Mouse (Mus musculus) liver, embryonic 16.5 days (tissue): ENCODE results near the gene Eif3f. TPM values are rescaled to one million over a fixed set of nuclear protein-coding genes. Genes with fewer than 3 reads are reported as not detected.
A peak's percentile ranks its signal among the peaks of the same experiment; 100 is the strongest.

Source experiments
- ATAC-seq: fragments of 200-750 bp; cut with Nextera tagmentation; 2 replicates; pipeline ENCODE4 v1.8.0; 2017; ENCODE audit warnings: low read depth, mild to moderate bottlenecking, moderate number of reproducible peaks, moderate library complexity
- H3K27ac ChIP-seq: fragments of 300-500 bp; sonication (generic); 2 replicates; pipeline ENCODE4 v1.5.1; 2014; ENCODE audit warnings: mild to moderate bottlenecking, low read length
- H3K27me3 ChIP-seq: fragments of 300-500 bp; sonication (generic); 2 replicates; pipeline ENCODE4 v1.6.1; 2014; ENCODE audit warnings: low read depth, low read length, mixed read lengths; ENCODE audit not compliant: control insufficient read depth, insufficient read depth
- H3K36me3 ChIP-seq: fragments of 300-500 bp; sonication (generic); 2 replicates; pipeline ENCODE4 v1.6.1; 2014; ENCODE audit warnings: mild to moderate bottlenecking; ENCODE audit not compliant: control insufficient read depth, insufficient read depth
- H3K4me1 ChIP-seq: fragments of 300-500 bp; sonication (generic); 2 replicates; pipeline ENCODE4 v1.6.1; 2014; ENCODE audit warnings: low read depth, low read length, mixed read lengths; ENCODE audit not compliant: control insufficient read depth
- H3K4me2 ChIP-seq: fragments of 300-500 bp; sonication (generic); 2 replicates; pipeline ENCODE4 v1.6.1; 2014; ENCODE audit warnings: low read depth, low read length, mixed read lengths
- H3K4me3 ChIP-seq: fragments of 300-500 bp; sonication (generic); 2 replicates; pipeline ENCODE4 v1.5.1; 2014; ENCODE audit warnings: low read depth, mild to moderate bottlenecking, low read length
- H3K9ac ChIP-seq: fragments of 300-500 bp; sonication (generic); 2 replicates; pipeline ENCODE4 v1.6.1; 2014; ENCODE audit warnings: low read depth, low read length
- H3K9me3 ChIP-seq: fragments of 300-500 bp; sonication (generic); replicated peaks from 2 replicates; pipeline ENCODE4 v1.6.1; 2016; ENCODE audit warnings: low read length; ENCODE audit not compliant: control insufficient read depth
- WGBS: fragments of 180-500 bp; shearing (Covaris S2); extraction: QIAGEN DNeasy Blood & Tissue Kit; methylation state at CpG from one replicate; pipeline ENCODE4 v1.1.7; 2014; ENCODE audit not compliant: insufficient replicate concordance; 5-methylcytosine and 5-hydroxymethylcytosine counted together
- polyA plus RNA-seq: library from polyadenylated mRNA; unstranded; fragments of >200 nt; fragmentation: Nextera tagmentation; extraction: Ambion mirVana; gene quantifications from 2 replicates; pipeline ENCODE4 v1.2.1, GENCODE M21; 2015

The Eif3f gene
- 28.0 and 29.1 TPM in 2 replicates for polyA plus RNA-seq

GRCm38 (mm10) chr7:108933794-108934731 lies at the start of gene Eif3f:
Gene Eif3f (plus strand): TSS chr7:108934417.
- ATAC-seq = peak; percentile 95

GRCm38 (mm10) chr7:108884906-108885305 lies 49.3 kb upstream of the Eif3f start, which contains the start of gene Olfr518:
Gene Olfr518 (minus strand): TSS chr7:108885006.
- H3K27ac ChIP-seq = no peak within 1 kb of the TSS
- H3K9ac ChIP-seq = no peak within 1 kb of the TSS
- no peaks in the 10 kb centered on the region for H3K36me3 ChIP-seq
- 55% methylated on average over 4 of the region's 4 CpGs for WGBS
- H3K27me3 ChIP-seq = no peaks in the 10 kb centered on the region
- no peak within 1 kb of the TSS for H3K4me2 ChIP-seq
- H3K4me3 ChIP-seq = no peak within 1 kb of the TSS
- no peaks in the 10 kb centered on the region for H3K4me1 ChIP-seq
- no peaks in the 10 kb centered on the region for H3K9me3 ChIP-seq
- ATAC-seq = no peak

More at GRCm38 (mm10) chr7:108933794-108934731, at the start of gene Eif3f:
- Histone ChIP-seq H3K27me3 (no peaks in the 10 kb centered on the region), H3K36me3 (peaks cover 13% of the 10 kb centered on the region), H3K4me3 (peak within 1 kb of the TSS; percentile 95), H3K9me3 (no peaks in the 10 kb centered on the region; the same call in 1 of the 2 replicates), H3K27ac (peak within 1 kb of the TSS; percentile 81), H3K9ac (peak within 1 kb of the TSS; percentile 89), H3K4me2 (peak within 1 kb of the TSS; percentile 86), H3K4me1 (peaks cover 15% of the 10 kb centered on the region)
- 2% methylated on average over 50 of the region's 50 CpGs for WGBS

GRCm38 (mm10) chr7:108894320-108894719 lies 39.9 kb upstream of the Eif3f start, which contains the start of gene Olfr519:
Gene Olfr519 (minus strand): TSS chr7:108894420.
- H3K27me3 ChIP-seq = no peaks in the 10 kb centered on the region
- no peak within 1 kb of the TSS for H3K4me2 ChIP-seq
- no peak within 1 kb of the TSS for H3K4me3 ChIP-seq
- no peaks in the 10 kb centered on the region for H3K9me3 ChIP-seq
- no peaks in the 10 kb centered on the region for H3K36me3 ChIP-seq
- H3K9ac ChIP-seq = no peak within 1 kb of the TSS
- no peak within 1 kb of the TSS for H3K27ac ChIP-seq
- no peak for ATAC-seq
- 58% methylated on average over 5 of the region's 5 CpGs for WGBS
- H3K4me1 ChIP-seq = no peaks in the 10 kb centered on the region

- no peaks in the 10 kb centered on the region for H3K9me3 ChIP-seq
- no peaks in the 10 kb centered on the region for H3K4me1 ChIP-seq
- H3K27me3 ChIP-seq = no peaks in the 10 kb centered on the region
- H3K9ac ChIP-seq = no peak overlapping the region
- 49% methylated on average over 2 of the region's 2 CpGs for WGBS
- ATAC-seq = no peak
- no peak overlapping the region for H3K4me2 ChIP-seq
- no peaks in the 10 kb centered on the region for H3K36me3 ChIP-seq
- no peak overlapping the region for H3K4me3 ChIP-seq
- no peak overlapping the region for H3K27ac ChIP-seq
Observed at GRCm38 (mm10) chr7:108903969-108904368, 30.2 kb upstream of the Eif3f start.

DNA sequence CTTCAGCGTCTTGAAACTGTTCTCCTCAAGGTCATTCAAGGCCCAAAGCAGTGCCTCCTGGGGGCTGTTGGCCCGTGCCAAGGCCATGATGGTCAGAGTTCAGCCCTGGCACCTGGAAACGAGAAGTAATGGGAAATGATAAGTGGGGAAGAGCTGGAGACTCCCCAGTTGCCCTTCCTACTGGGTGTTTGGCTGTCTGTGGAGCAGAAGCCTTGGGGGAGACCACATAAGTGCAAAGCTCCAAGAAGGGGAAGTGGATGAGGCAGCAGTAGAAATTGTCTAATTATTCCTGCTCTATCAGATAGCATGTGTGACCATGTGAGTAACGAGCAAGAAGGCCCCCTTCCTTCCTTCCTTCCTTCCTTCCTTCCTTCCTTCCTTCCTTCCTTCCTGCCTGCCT lies 7.2 kb upstream of the Eif3f start:
- H3K27ac ChIP-seq = no peak overlapping the region
- 40% methylated on average over 4 of the region's 4 CpGs for WGBS
- H3K9ac ChIP-seq = no peak overlapping the region
- ATAC-seq = no peak
- no peak overlapping the region for H3K4me2 ChIP-seq
- no peaks in the 10 kb centered on the region for H3K9me3 ChIP-seq
- H3K4me3 ChIP-seq = no peak overlapping the region
- no peaks in the 10 kb centered on the region for H3K36me3 ChIP-seq
- H3K27me3 ChIP-seq = no peaks in the 10 kb centered on the region
- no peaks in the 10 kb centered on the region for H3K4me1 ChIP-seq

GRCm38 (mm10) chr7:108928280-108929188 lies 5.7 kb upstream of the Eif3f start:
- H3K36me3 ChIP-seq = no peaks in the 10 kb centered on the region
- no peak overlapping the region for H3K27ac ChIP-seq
- no peak overlapping the region for H3K4me3 ChIP-seq
- H3K9ac ChIP-seq = no peak overlapping the region
- H3K4me1 ChIP-seq = no peaks in the 10 kb centered on the region
- no peaks in the 10 kb centered on the region for H3K27me3 ChIP-seq
- no peak overlapping the region for H3K4me2 ChIP-seq
- WGBS = 63% methylated on average over 11 of the region's 11 CpGs
- no peak for ATAC-seq
- no peaks in the 10 kb centered on the region; the same call in 1 of the 2 replicates for H3K9me3 ChIP-seq

DNA sequence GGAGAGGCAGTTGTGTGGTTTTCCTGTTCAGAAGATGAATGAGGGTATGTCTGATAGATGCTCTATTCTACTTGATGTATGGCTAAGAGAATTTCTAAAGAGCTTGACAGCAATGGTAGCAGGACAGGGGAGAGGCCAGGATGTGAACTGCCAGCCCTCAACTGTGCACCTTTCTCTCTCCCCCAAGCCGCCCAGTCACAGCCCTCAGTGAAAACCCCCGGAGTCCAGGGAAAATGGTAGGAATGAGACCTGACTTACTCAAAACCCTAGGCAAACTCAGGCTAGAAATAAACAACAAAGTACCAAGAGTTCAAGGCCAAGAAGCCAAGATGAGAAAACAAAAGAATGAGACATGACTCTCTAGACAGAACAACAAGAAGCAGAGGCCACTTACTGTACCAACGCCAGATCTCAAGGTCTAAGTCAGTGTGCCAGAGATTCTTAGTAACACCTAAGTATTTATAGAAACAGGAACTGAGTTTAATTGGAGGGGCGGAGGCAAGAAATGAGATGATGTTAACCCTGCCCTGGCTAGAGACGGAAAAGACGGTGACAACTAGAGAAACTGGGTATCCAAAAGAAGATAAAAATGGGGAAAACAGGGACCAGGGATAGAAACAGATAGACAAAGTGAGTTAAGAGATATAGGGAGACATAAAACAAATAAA lies 4.4 kb upstream of the Eif3f start, which contains the start of gene Nlrp10:
Nlrp10 (minus strand) TSS at position 453 of the 668 bp plus-strand sequence.
- WGBS = 30% methylated on average over 6 of the region's 6 CpGs
- no peak for ATAC-seq
- H3K27me3 ChIP-seq = no peaks in the 10 kb centered on the region
- H3K4me2 ChIP-seq = no peak within 1 kb of the TSS
- H3K27ac ChIP-seq = no peak within 1 kb of the TSS
- H3K4me3 ChIP-seq = no peak within 1 kb of the TSS
- H3K36me3 ChIP-seq = no peaks in the 10 kb centered on the region
- peaks cover 1% of the 10 kb centered on the region for H3K4me1 ChIP-seq
- H3K9me3 ChIP-seq = no peaks in the 10 kb centered on the region; the same call in 1 of the 2 replicates
- no peak within 1 kb of the TSS for H3K9ac ChIP-seq

DNA sequence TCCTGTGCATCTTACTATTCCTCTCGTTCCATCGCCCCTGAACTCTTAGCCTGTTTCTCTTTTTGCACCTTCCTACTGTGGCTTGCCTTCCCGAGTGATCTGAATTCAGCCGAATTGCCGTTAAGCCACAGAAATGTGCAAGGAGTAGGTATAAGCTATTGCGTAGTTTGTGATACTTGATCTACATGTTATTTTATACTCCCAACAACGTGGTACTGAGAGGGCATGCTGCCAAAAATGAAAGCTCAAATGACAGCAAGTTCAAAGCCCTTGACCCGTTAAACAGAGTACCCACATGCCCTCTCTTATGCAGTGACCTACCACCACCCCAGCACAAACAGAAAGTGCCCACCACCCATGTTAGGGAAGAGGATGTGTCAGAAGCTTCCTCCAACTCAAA lies 619 bp downstream of the Eif3f start:
- peaks cover 19% of the 10 kb centered on the region for H3K36me3 ChIP-seq
- ATAC-seq = no peak
- peak overlapping the region; percentile 86 for H3K4me2 ChIP-seq
- peak overlapping the region; percentile 81 for H3K27ac ChIP-seq
- peak overlapping the region; percentile 95 for H3K4me3 ChIP-seq
- H3K4me1 ChIP-seq = peaks cover 15% of the 10 kb centered on the region
- no peaks in the 10 kb centered on the region; the same call in 1 of the 2 replicates for H3K9me3 ChIP-seq
- H3K27me3 ChIP-seq = no peaks in the 10 kb centered on the region
- H3K9ac ChIP-seq = peak overlapping the region; percentile 89
- WGBS = 2% methylated on average over 8 of the region's 8 CpGs
